Mouse (Mus musculus) frontal cortex, postnatal 14 days (tissue): ENCODE measurements around the gene Tmf1.
A peak's percentile ranks its signal among the peaks of the same experiment; 100 is the strongest.

Source experiments
- DNase-seq, 2 experiments: peaks; one replicate each; pipeline ENCODE4 v3.0.0; 2022; ENCODE audit warnings: low spot score in 2 of 2

Gene Tmf1

DNA sequence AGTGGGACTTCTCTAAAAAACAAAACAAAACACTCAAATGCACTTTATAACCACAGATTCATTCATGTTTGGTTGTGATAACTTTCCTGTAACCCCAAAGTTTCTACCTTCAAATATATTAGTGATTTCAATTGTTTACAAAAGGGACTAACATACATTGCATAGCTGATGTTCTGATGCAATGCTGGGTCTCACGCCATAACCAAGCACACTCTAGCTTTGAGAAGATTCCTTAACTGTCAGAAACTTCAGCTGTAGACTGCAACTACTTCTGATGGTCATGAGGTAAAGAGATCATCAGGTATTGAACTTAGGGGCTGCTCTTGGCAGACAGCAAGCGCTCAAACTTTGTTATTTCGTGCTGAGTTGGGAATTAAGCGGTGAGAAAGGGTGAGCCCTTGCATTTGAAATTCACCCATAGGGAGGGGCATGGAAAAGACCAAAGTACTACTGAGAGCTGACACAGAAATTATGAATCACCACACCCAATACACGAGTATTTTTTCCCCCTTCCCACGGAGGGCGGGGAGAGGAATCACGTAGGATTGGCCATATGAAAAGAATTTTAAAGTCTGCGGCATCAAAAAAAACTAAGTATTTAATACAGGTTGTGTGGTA lies 25.4 kb upstream of the Tmf1 start:
- no peak for DNase-seq

DNA sequence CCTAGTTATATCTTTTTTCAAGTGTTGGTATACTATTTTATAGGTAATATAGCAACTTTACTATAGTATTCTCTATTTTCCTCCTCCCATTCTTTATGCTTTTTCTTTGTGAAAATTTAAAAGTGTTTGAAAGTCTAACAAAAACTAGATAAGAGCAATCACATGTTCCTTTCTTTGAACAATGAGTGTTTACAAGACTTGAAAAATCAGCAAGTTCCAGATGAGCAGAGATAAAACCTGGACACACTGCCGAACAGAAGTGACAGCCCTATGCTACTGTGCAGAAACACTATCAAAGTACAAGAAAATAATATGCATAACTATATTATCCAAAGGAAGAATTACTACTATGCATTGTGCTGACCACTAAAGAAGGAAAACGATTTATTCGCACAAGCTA lies 23.6 kb upstream of the Tmf1 start:
- no peak for DNase-seq

DNA sequence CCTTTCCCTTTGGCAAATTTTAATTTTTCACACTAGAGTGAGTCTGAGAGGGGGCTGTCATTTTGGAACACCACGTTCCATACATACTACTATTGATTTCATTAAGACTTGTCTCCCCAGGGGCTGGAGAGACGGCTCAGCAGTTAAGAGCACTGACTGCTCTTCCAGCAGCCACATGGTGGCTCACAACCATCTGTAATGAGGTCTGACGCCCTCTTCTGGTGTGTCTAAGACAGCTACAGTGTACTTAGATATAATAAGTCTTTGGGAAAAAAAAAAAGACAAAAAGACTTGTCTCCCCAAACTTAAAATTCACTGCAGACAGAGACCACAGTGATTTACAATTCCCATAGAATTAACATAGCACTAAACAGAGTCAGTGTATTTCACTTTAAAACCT lies 21.5 kb upstream of the Tmf1 start:
- DNase-seq: no peak

DNA sequence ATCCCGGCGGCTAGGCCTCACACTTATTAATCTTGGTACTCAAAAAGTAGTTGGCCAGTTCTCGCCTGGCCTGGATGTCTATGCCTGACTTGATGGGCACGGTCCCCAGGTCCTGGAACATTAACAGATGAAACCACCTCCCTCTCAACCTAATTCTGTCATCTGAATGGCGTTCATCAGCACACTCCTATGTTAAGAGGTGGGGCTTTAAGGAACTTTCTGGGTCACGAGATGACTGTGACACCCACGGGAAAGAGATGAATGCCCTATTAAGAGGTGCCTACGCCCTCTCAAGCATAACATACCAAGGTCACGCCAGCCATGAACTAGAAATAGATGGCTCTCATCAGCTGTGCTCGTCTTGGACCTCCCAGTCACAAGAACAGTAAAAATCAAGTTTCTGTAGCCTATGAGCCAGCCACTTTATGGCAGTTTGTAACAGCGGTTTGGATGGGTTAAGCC lies 476 bp upstream of the Tmf1 start:
- DNase-seq: no peak

DNA sequence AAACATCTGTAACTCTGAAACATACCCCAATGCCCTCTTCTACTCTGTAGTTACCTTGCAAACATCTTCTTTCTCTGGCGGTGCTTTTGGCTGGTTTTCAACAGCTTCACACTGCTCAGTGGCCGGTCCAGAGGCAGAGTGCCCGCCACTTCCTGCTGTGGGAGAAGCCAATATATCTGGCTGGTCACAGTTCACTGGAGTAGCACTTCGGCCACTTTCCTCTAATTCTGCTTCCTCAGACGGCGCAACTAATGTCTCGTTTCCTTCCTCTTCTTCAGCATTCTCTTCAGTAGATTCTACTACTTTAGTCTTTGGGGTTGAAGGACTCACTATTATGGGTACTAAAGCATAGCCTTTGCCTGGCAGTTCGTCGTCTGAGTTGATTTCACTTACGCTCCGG lies 3.2 kb downstream of the Tmf1 start:
- DNase-seq: no peak

DNA sequence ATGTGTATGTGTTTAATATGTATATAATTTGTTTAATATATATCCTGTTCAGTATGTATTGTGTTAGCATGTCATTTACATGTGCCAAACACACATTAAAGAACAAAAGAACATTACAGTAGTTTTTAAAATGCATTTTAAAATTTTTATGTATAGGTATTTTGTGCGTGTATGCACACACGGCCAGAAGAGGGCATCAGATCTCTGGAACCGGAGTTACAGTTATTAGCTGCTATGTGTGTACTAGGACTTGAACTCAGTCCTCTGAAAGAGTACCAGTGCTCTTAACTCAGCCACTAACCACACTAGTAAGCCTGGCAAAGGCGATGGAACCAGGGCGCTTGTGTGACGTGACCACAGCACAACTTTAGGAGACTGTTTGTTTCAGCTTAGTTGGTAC lies 28.8 kb downstream of the Tmf1 start:
- DNase-seq: no peak

DNA sequence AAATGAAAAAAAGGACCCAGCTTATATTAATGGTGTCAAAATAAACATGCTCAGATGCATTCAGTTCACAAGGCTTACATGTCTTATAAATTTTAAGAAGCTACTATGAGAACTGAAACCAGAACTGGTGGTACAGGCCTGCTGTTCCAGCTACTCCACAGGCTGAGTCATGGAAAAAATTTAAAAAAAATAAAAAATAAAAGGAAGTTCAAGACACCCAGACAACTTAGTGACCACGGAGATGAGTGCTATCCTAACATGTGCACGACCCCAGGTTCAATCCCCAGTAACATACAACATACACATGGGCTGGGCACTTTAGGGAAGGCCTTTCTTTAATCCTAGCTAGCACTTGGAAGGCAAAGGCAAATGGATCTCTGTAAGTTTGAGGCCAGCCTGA lies 29.2 kb downstream of the Tmf1 start:
- no peak for DNase-seq

DNA sequence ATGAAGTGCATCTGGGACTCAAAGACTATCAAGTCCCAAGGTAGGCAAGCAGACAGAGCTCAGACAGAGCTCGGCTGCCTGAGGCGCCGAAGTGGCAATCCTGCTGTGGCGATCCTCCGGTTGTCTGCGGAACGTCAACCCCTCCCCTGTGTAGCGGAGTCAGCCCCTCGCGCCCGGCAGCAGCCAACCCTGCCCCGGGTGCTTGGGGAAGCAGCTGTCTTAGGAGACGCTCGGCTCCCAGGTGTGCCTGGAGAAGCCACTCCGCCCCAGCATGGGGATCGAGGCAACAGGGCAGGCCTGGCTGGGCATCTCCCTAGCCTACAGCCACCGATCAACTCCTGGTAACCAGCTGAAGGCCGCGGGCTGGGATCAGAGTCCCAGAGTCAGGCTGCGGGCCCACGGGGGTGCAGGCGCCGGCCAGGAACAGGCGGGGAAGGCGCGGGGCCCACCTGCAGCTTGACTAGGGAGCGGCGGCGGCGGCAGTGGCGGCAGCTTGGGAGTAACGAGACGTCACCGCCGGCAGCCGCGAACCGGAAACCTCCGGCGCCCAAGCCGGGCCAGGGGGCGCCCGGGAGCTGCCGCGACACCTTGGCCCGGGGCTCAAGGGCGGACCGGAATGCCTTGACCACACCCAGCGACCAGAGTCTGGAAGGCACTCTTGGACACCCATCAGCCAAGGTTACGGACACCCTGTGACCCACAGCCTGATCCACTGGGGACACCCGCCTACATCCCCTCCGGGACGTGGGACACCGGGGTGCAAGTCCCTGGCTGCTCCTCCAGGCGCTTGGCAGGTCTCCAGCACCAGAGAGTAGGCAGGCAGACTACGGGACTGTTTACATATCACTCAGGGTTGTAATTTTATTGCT lies 30.3 kb downstream of the Tmf1 start, which contains the start of gene Eogt:
TSS of gene Eogt (minus strand) at position 800 of the 869 bp plus-strand sequence.
- DNase-seq: peak; percentile 43 to 63

DNA sequence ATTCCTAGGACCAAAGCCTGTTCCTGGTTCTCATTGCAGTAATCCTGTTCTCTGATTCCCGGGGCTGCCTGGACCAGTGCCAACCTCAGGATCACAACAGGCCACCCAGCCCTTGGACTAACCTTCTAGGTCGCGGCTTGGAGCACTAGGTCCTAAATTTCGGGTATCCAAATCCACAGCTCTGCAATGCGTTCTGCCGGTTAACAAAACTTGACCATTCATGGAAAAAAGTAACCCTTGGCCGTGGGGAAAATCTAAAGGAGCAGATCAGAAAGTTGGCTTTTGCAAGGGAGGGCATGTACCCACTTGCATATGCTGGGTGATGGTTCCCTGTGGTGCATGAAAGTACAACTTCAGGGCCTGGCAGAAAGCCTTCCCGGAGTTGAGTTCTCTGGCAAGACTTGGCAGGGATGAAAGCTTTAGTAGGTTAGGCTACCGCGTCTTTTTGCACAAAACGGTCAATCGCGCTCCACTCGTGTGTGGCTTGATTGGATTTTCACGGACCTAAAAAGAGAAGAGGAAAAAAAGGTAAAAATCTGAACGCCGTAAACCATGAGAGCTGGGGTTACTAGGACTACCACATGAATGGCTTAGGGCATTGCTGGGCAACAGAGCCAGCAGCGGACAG lies 31.1 kb downstream of the Tmf1 start:
- DNase-seq: peak; percentile 21 to 30

DNA sequence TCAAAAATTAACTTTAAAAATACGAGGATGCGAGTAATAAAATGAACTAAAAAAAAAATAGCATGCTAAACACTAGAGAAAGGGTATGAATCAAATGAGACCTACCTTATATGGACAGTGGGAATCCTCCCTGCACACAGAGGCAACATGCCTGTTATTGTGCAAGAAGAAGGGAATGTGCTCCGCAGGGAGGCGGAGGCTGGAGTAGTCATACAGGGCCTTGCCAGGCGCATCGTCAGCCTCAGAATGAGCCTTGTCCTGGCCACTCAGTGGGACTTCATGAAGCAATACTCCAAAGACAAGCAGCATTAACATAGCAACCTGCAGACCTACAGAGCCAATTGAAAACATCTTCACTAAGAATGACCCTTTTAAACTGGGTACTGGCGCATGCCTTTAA lies 33.8 kb downstream of the Tmf1 start:
- no peak for DNase-seq

DNA sequence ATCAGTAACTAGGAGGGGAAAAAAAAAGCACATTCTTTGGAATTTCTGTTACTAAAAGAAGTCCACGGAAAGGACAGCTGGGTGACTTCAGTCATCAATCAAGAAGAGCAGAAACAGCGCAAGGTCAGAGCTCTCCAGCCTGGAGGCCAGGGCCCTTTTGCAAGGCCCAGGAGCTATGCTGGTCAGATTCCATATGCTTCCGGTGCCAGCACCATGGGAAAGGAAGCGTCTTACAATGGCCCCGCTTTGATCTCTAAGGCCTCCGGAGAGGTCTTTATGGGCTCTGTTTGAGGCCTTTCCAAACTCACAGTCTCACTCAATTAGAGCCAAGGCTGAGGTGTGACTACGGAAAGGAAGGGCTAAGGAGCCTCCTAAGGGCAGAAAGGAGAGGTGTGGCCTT lies 34.6 kb downstream of the Tmf1 start:
- peak in 1 of 2 experiments; percentile 31 for DNase-seq

DNA sequence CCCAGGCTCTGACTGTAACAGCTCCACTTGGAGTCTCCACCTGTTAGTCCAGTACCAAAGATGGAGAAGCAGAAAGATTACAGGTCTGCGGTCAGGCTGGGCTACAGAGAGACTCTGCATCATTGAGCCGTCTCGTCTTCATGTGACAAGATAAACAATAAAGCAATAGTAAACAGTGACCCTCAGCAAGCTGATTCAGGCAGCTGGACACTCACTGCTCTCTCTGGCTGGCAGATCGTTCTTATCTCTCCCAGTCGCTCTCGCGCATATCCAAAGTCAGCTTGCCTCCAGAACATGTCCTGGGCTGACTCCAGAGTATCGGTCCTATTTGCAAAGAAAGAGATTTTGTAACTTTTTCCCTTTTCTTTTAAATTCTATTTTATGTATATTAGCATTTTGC lies 36.3 kb downstream of the Tmf1 start:
- no peak for DNase-seq

DNA sequence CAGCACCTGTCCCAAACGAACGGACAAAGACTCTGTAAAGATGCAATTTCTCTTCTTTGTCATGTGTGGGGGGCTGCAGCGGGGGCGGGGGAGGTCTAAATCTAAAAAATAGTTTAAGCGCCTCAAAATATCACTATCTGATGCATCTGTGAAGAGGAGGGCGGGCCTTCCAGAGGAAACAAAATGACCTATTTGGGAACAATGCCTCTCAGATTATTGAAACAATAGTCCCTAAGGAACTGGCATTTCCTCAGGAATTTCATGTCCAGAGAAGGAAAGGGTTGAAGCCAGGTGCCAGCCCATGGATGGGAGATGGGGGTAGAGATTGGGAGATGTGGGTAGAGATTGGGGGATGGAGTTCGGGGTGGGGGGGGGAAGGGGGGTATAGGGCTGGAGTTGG lies 37.1 kb downstream of the Tmf1 start:
- no peak for DNase-seq

DNA sequence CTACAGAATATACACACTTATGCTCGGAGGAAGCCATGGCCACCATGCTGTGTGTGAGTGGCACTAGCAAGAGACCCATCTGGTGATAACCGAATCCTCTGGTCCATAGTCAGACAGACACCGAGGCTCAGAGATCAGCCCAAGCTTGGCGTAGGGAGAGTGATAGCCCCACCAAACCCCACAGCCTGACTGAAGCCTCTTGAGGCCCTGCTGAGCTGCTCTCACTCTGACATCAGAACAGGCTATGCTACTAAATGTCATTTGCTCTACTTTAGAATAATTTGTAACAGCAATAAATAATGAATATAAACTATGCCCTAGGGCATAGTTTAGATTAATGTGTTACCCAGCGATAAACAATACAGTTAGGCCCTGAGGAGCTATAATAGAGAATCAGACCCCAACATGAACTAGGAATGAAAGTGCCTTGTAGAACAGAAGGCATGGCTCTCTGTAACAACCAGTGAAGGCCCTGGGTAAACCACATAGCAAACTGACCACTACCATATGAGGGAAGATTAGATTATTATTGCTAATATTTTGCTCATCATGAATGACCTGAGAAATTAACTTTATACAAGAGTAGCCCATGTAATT lies 46.1 kb downstream of the Tmf1 start:
- DNase-seq: no peak

DNA sequence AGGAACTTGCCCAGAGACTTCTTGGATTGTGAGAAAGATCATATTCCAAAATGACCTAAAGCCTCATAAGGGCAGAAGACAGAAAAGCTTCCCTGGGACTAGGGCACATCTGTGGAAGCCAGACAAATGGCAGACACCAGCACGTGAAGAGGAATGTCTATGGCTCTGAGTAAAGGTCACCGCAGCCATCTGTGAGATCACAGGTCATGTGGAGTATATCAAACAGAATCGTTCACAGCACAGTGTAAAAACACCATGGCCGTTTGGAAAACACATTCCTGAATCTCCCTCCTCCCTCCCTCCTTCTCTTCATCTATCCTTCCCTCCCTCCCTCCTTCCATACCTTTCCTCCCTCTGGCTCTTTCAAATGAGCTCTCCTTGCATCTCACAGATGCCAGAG lies 47.1 kb downstream of the Tmf1 start:
- no peak for DNase-seq

DNA sequence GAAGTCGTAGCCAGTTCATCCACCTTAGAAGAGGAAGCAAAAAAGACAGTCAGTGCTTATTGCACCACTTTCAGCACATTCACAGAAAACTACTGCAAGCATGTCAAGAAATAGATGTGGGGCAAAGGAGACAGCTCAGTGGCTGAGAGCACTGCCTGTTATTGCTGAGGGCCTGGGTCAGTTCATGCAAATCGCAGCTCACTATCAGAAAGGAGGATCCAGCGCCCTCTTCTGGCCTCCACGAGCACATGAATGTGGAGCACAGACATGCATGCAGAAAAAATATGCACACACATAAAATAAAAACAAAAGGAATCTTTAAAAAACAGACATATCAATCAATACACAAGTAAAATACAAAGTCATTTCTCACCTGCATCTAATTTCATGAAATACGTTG lies 47.9 kb downstream of the Tmf1 start:
- DNase-seq: no peak

DNA sequence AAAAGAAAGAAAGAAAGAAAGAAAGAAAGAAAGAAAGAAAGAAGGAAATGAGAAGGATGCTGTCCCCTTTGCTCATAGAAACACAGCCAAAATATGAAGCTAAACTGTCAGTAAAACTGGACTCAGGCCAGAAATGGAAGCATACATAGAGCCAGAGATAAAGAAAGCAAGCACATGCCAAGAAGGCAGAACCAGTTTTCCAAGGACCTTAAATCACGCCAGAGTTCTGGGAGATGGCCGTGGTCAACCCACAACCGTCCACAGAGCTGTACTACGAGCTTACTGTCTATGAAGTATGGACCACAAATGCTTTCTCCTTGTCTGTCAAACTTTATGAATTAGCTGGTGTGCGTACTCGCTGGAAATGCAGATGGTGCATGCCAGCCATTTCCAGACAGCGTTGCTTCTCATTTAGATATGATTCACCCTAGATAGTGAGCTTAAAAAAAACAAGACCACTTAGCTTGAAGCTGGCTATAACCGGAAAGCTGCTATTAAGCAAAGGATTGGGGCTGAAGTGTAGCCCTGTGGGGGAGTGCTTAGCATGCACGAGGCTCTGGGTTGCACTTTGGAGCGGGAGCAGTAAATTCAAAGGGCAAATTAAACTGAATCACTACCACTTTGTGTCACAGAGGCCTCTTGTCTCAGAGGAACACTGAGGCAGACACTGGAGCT lies 54.4 kb downstream of the Tmf1 start:
- no peak for DNase-seq

DNA sequence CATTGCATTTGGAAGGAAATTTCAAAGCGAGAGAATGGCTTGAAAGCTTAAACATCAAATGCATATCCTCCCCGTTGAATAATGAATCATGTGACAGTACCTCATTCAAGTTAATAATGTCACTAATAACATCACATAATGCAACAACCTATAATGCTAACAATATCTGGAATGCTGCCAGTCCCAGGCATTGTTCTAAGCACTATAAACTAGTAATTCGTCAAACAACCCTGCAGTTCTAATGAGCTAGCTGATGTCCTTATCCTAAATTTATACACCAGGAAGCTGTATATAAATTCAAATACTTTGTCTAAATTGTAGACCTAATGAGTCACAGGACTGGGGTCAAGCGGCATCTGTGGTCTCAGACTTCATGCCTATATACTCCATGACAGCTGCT lies 58.0 kb downstream of the Tmf1 start:
- no peak for DNase-seq

DNA sequence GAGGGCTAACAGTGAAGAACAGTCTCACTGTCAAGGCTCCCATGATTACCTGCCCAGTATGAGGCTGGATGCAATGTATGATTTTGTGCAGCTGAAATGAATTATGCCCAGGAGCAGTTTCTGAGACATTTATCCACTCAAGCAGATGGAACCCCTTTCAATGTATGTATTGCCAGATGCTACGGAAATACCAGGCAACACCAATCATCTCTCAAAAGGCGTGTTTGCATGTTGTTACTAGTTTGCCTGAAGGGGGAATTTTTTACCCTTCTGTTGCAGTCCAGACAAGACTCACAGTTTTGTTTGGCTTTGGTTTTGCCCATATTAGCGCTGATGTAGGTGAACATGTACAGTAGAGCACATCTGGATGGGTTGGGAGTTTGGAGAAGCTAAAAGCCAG lies 60.6 kb downstream of the Tmf1 start:
- no peak for DNase-seq

DNA sequence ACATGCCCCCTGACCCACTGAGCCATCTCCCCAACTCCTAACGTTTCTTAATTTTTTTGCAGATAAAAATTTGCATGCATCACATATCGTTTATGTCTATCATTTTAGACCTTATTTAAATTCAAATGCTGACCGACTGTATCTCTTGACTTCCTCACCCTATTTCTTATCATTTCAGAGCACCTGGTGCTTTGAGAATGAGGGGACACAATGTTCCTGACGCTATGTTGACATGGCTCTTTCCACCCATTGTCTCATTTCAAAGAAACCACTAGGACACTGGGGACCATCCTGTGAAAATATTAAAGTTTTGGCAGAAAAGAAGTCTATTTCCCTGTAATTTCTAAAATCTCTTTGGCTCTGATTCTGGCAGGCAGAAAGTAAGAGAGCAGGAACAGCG lies 62.0 kb downstream of the Tmf1 start:
- no peak for DNase-seq

DNA sequence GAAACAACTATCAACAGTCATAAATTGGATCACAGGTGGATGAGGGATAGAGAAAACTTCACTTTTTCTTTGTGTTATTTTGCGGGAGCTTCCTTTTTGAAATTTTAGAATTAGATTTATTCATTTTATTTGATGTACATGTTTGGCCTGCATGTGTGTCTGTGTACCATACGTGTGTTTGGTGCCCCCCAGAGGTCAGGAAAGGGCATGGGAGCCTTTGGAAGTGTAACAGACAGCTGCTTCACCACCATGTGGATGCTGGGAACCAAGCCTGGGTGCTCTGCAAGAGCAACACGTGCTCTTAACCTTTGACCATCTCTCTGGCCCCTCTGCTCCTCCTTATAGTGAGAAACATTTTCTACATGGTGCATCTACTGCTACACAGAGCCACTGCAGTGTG lies 64.1 kb downstream of the Tmf1 start:
- DNase-seq: no peak

DNA sequence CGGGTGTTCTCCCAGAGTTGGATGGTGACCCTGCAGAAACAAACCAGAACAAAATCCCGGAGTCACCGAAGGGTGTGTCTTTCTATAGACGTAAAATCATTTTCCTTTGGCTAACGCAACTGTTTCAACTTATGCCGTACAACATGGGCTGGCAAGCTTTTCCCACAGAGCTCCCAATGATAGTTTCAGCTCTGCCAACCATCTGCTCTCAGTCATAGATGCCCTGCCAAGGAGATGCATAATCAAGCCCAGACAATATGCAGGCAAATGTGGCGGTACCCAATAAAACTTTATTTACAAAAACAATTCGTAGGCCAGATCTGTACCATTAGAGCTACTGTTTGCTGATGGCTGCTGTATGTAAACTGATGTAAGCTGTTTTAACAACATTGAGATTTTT lies 66.7 kb downstream of the Tmf1 start:
- DNase-seq: no peak
